Mouse (Mus musculus): ENCODE results near the gene Kpna6.
A peak's percentile ranks its signal among the peaks of the same experiment; 100 is the strongest.
"Not testable (repeated sequence)": the region's sequence is repeated elsewhere in the genome, so short reads cannot be mapped to it uniquely, and the experiment has no call there.

The Kpna6 gene

GRCm38 (mm10) chr4:129672083-129672877 lies at the start of gene Kpna6:
Kpna6 (minus strand) TSS chr4:129672767.
- DNase-seq (ENCODE audit: low read depth, low spot score) = peak; percentile 97

- DNase-seq (ENCODE audit: low read depth, low spot score) = peak; percentile 54
These were observed 43.7 kb upstream of the Kpna6 start for GRCm38 (mm10) chr4:129716310-129716709.

GRCm38 (mm10) chr4:129709486-129710129 lies 37.0 kb upstream of the Kpna6 start:
- DNase-seq (ENCODE audit: low read depth, low spot score) = peak; percentile 73

GRCm38 (mm10) chr4:129706750-129707149 lies 34.2 kb upstream of the Kpna6 start:
- DNase-seq (ENCODE audit: low read depth, low spot score) = peak; percentile 54

- peak; percentile 91 for DNase-seq (ENCODE audit: low read depth, low spot score)
These were observed 29.9 kb upstream of the Kpna6 start for GRCm38 (mm10) chr4:129702454-129702853.

GRCm38 (mm10) chr4:129701503-129702377 lies 29.2 kb upstream of the Kpna6 start:
- peak; percentile 93 for DNase-seq (ENCODE audit: low read depth, low spot score)

GRCm38 (mm10) chr4:129700661-129701060 lies 28.1 kb upstream of the Kpna6 start:
- not testable (repeated sequence) for DNase-seq (ENCODE audit: low read depth, low spot score)

- DNase-seq (ENCODE audit: low read depth, low spot score) = no peak
These were observed 27.6 kb upstream of the Kpna6 start for GRCm38 (mm10) chr4:129700216-129700615.

GRCm38 (mm10) chr4:129697191-129697590 lies 24.6 kb upstream of the Kpna6 start:
- DNase-seq (ENCODE audit: low read depth, low spot score) = no peak

- DNase-seq (ENCODE audit: low read depth, low spot score) = peak; percentile 97
These were observed 23.8 kb upstream of the Kpna6 start, which contains the start of gene Tmem39b for GRCm38 (mm10) chr4:129696158-129696985. Tmem39b (minus strand) TSS chr4:129696838.

- no peak for DNase-seq (ENCODE audit: low read depth, low spot score)
These were observed 23.2 kb upstream of the Kpna6 start for GRCm38 (mm10) chr4:129695815-129696157.

GRCm38 (mm10) chr4:129684531-129684930 lies 12.0 kb upstream of the Kpna6 start:
- no peak for DNase-seq (ENCODE audit: low read depth, low spot score)

GRCm38 (mm10) chr4:129683901-129684493 lies 11.4 kb upstream of the Kpna6 start:
- no peak for DNase-seq (ENCODE audit: low read depth, low spot score)

GRCm38 (mm10) chr4:129681837-129682236 lies 9.3 kb upstream of the Kpna6 start:
- DNase-seq (ENCODE audit: low read depth, low spot score) = no peak

- no peak for DNase-seq (ENCODE audit: low read depth, low spot score)
These were observed 397 bp upstream of the Kpna6 start for GRCm38 (mm10) chr4:129672878-129673449.

- DNase-seq (ENCODE audit: low read depth, low spot score) = peak; percentile 68
These were observed 980 bp downstream of the Kpna6 start for GRCm38 (mm10) chr4:129671491-129672082.

GRCm38 (mm10) chr4:129662255-129662813 lies 10.2 kb downstream of the Kpna6 start:
- no peak for DNase-seq (ENCODE audit: low read depth, low spot score)

GRCm38 (mm10) chr4:129661584-129661983 lies 11.0 kb downstream of the Kpna6 start:
- DNase-seq (ENCODE audit: low read depth, low spot score) = peak; percentile 65

- DNase-seq (ENCODE audit: low read depth, low spot score) = peak; percentile 33
These were observed 17.8 kb downstream of the Kpna6 start for GRCm38 (mm10) chr4:129654770-129655169.

GRCm38 (mm10) chr4:129650359-129650758 lies 22.2 kb downstream of the Kpna6 start:
- no peak for DNase-seq (ENCODE audit: low read depth, low spot score)

All from brain, adult 2 months (tissue).